Mouse (Mus musculus) cerebellum, adult 8-10 months (tissue): ENCODE results near the gene Ccdc102a.

ENCODE experiments used
- DNase-seq: peaks from one replicate; pipeline ENCODE4 v3.0.0; 2022

The Ccdc102a gene

DNA sequence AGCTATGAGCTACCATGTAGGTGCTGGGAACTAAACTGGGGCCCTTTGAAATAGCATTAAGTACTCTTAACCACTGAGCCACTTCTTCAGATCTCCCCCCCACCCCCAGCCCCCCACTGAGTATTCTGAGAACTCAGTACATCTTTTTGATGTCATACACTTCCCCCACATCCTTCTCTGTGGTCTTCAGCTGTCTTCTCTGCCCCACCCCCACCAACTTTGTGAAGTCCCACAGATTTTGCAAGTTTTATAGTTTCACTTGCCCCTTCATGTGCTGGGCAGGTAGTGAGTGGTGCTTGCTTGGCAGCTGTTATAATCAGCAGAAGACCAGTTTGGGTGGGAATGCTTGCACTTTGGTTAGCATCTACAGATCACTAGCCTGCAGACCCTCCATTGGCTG lies 1.4 kb upstream of the Ccdc102a start:
- DNase-seq = no peak

DNA sequence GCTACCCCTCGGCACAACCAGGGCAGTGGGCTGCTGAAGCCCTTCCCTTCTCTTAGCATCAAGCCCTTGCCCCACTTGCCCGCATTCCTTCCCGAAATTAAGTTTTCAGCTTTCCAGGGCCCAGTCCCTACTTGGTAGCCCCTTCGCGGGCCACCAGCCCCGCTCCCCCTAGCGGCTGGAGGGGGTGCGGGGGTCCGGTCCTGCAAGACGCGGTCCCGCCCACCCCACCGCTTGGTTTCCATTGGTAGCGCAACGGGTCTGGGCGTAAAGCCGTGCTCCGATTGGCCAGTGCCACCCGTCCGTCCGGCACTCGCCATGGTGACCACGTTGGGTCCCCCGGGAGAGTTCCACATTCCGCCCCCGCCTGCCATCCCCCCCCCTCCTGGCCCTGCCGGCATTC lies 546 bp downstream of the Ccdc102a start:
- DNase-seq = peak; percentile 19

DNA sequence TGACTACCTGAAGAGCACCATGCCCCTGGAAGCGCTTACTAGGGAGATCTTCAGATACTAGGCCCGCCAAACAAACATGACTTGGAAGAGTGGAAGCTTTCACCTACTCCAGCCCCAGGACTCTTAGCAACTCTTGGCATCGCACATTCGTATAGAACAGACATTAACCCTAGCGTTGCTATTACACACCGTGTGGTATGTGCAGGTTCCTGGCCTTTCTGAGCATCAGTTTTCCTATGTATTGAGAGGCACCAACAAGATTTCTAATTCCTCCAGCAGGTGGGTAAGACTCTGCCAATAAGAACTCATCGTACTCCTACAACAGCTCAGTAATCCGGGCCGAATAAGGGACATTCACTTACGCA lies 956 bp downstream of the Ccdc102a start:
- DNase-seq = no peak

DNA sequence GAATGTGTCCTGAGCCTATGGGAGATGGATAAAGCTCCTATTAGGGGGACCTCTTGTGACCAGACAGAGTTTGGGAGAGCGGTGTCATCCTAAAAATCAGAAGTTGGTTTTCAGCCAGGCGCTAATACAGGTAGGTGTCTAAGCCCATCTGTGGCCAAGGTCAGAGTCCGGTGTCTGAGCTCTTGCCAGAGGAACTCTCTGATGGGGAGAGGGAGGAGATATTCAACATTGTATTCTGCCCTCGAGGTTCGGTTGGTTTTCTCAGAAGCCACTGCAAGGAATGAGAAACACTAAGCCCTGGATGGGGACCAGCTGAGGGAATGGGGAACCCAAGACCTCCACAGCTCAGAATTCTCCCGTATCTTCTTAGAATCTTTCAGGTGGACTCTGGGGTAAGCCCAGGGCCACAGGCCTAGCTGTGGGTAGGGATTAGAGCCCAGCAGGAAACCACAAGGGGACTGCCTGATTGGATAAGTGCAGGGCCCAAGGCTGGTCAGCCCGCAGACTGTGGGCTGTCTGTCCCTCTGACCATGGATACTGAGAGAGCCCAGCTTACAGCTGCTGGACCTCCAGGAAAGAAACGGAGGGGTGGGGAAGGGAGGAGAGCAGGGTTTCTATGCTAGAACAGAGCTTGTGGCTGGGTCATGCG lies 1.5 kb downstream of the Ccdc102a start:
- DNase-seq = no peak

DNA sequence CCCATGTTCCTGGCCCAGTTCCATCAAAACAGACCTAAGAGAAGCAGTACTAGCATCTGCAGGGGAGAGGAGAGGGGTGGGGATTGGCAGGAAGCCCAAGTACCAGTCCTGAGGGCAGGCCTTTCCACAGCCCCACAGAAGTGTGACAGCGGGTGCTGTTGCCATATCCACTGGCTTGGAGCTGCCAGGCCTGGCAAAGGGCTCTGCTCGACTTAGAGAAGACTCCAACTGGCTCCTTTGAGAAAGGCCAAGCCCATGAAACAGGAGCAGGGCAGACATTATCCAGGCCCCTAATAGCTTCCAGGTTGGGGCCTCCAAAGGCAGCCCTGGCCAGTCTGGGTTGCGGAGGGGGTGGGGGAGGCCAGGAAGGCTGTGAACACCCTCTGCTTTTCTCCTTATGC lies 3.2 kb downstream of the Ccdc102a start:
- DNase-seq = no peak

DNA sequence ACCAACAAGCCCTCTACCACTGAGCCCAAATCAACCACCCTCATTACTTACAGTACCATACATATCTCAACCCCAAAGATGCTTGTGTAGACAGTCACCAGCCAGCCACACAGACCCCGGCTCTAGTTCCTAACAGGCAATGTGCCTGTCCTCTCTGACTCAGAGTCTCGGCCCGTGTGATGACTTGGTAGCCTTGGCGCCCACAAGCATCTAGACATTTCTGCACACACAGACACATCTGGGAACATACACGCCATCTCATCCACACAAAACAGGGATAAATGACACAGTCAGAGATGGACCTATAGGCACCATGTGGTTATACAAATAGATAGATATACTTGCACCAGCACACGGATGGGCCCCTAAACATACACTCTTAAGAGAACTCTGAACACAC lies 3.6 kb downstream of the Ccdc102a start:
- no peak for DNase-seq

DNA sequence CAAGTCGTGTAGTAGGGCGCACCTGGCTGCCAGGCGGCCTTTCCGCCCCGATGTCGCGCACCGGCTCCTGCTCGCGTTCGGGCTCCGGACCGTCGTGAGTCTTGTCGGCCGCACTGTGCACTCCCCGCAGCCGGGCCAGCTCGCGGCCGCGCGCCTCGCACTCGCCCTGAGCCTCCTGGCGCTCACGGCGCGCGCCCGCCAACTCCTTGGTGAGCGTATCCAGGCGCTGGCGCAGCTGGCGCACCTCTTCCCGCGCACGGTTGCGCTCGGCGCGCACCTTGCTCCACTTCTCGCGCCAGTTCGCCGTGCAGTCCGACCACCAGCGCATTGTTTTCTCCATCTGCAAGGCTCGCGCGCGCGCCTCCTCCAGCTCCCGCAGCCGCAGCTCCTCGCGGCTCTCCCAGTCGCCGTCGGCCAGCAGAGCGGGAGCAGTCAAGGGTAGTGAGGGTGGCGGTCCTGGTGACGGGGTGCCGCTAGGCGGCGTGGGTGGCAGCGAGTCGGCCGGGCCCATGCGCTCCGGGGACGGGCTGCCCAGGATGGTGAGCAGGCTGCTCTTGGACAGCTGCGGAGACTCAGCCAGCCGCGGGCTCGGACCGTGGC lies 4.7 kb downstream of the Ccdc102a start:
- peak; percentile 15 for DNase-seq

DNA sequence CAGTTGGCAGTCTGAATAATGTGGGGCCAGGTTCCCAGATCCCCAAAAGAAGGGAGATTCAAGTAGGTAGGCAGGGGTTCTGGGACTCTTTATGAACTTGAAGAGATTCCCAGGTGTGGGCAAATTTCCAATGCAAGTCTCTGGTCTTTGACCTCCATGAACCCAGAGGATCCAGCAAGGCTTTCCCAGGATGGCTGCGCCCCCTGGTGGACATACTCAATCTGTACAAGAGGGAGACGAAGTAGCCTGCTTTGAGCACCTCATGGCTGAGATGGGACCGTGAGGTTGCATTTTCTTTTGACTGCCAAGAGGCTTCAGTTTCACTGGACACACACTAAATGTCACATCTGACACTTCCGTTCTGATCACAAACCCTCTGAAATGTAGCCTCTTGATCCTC lies 9.1 kb downstream of the Ccdc102a start:
- DNase-seq = peak; percentile 65

DNA sequence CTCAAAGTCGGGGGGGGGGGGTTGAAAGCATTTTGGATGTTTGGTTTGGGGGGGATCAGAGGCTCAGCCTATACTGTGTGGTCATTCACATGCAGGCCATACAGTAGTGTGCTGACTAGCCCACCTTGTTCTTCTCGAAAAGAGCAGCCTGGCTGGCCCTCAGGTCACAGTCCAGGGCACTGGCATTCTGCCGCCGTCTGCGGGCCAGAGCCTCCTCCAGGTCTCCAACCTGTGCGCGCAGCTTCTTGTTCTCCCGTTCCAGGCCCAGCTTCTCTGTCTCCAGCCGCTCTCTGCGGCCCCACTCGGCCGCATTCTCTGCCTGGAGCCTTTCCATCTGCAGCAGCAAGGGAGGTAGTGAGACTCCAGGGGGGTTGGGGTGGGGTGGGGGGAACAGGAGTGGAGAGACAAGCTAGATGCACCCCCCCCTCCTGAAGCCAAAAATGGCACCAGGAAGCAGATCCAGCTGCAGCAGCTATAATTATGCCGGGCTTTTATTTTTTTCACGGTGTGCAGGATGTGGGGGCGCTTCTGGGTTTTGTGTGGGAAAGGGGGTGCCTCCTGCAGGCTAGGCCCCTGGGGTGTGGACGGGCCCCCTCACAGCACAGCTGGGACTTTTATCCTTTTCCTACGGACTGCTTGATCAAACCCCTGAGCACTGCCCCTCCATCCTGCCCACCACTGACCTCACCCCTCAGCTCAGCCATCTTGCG lies 10.2 kb downstream of the Ccdc102a start:
- DNase-seq = no peak

DNA sequence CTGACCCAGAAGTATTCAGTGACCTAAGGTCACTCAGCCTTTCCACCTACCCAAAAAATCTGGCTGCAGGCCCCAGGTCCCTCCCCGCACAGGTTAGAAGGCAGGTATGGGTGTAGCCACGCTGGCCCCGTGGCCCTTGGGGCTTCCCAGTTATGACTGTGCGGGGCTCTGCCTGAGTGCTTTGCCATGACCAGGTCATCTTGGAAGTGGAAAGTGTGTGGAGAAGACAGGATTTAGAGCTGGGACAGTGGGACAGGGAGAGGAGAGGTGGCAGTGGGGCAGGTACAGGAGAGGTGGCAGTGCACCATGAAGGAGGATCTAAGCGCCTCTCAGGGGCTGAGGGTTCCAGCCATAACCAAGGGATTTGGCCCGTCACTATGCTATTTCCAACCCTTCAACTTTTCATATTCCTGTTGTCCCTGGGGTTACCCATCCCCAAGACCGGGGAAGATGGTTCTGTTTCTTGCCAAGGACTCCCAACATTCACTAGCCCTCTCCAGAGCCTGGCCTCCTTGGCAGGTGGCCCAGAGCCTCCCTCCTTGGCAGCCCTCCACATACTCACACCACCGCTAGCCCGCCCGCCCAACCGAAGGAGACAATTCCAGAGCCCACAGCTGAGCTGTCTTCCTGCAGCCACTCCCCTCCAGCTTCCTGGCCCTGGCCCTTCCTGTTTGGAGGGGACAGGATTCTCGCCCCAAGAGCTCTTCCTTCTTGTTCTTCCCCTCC lies 13.3 kb downstream of the Ccdc102a start:
- no peak for DNase-seq

DNA sequence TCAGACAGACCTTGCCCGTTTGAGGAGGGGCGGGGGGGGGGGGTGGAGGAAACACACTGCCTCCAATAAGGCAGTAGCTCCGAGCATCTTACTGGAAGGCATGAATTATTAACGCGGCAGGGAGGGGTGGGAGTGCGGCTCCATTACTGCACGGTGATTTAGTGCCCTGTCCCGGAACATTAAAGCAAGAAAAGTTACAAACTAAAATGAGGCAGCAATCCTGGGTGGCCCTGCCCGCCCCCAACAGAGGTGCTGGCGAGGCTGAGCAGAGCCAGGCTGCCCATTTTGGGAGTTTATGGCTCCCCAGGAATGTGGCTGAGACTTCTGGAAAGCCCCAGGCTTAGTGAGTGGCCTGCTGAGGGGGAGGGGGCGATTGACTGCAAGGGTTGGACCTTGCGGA lies 14.2 kb downstream of the Ccdc102a start:
- no peak for DNase-seq

DNA sequence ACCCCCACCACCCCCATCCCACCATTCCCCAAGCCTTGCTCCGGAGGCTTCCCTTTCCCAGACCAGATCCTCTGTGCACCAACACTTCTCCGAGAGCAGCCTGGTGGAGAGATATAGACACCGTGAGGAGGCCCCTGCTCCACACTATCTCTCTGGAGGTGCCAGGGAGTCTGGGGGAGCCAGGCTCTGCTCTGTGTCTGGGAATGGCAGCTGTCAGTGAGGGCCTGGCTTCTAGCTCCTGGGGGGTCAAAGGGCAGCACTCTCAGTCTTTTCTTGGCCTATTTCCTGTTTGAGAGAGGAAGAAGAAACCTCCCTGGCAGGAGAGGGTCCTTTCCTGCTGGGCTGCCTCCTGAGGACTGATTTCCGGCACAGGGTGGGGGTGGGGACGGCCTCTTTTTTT lies 16.9 kb downstream of the Ccdc102a start:
- DNase-seq = no peak

DNA sequence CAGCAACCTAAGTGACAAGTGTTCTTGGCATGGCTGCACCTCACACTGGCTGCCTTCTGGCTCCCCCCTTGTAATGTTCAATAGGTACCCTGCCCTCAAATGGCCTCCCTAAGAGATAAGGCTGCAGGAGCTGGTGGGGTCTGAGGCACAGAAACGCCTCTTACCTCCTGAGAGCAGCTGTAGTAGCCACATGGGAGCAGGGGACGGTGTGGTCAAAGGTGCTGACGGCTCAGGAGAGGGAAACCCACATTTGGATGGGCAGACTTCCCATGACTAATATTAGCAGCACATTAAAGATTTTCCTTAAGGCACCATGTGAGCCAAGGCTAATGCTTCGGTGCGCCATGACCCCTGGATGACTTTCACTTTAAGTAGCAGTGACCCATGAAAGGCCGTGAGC lies 17.3 kb downstream of the Ccdc102a start:
- no peak for DNase-seq

DNA sequence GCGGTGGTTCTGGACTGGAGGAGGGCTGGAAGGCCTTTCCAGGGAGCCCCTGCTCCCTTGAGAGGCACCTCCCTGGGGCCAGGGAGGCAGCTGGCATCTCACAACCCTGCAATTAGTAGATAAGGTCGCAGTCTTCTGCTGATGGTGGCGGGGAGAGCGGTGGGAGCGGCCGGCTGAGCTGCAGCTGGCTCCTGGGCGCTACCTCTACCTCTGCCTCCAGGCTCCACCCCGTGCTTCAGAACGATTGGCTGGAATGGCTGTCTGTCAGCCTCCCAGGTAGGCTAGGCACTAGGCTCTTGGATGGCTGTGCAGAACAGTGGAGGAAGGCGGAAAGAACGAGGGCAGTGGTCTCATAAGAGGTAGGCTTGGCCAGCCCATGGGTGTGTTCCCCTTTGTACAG lies 18.6 kb downstream of the Ccdc102a start:
- no peak for DNase-seq

DNA sequence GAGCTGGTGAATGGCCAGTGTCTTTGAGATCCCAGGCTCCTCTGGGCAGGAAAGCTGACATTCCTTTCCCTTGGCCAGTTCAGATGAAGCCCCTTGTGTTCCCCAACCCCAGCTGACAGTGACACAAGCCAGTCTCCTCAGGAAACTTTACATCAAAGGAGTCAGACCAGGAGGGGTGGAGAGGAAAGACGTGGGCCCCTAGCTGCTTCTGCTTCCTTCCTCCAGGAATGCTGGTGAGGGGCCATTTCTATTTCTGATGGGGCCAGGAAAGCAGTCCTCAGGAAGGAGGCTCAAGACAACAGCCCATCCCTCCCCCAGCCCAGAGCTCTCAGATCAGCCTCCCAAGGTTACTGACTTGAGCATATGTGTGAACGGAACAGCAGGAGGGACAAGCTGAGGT lies 25.0 kb downstream of the Ccdc102a start:
- DNase-seq = no peak

DNA sequence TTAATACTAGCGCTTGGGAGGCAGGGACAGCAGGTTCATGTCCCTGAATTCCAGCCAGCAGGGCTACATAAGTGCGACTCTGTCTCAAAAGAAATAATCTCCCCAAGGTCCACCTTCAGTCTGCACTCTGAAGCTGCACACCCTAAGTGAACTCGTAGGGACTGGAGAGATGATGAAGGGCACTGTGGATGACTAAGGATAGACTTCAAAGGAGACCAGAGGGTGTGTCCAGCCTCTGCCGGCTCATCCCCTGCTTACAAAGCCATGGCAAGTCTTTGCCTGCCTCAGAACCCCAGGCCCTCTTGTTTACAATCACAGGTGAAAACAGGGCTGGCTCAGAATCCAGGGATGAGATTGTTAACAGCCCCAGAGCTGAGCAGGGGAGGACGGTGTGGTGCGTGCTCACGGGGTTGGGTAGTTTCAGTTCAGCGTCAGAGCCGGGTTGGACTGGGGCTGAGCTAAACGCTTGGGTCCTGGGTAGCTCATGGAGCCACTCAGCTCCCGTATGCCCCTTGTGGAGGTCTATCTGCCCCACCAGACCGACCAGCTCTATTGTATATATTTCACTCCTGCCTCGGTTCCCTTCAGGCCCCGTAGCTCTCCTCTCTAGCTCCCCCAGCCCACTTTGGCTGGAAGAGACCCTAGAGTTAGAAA lies 29.4 kb downstream of the Ccdc102a start:
- DNase-seq = no peak

DNA sequence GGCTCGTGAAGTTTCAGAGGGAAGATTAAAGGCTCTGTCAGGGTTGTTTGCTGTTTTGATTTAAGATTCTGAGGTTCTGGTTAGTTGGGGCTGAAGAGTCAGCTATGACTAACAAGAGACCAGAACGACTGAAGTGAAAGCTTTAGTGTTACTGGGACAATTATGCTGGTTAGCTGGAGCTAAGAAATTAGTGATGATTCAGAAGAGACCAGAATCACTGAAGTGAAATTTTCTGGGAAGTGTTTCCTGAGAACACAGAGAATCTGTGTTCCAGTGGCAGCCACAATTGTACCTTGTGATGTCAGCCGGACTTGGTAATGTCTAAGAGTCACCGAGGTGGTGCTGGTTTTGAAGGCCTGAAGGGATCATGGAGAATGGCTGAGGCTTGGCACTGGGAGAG lies 37.2 kb downstream of the Ccdc102a start:
- no peak for DNase-seq

DNA sequence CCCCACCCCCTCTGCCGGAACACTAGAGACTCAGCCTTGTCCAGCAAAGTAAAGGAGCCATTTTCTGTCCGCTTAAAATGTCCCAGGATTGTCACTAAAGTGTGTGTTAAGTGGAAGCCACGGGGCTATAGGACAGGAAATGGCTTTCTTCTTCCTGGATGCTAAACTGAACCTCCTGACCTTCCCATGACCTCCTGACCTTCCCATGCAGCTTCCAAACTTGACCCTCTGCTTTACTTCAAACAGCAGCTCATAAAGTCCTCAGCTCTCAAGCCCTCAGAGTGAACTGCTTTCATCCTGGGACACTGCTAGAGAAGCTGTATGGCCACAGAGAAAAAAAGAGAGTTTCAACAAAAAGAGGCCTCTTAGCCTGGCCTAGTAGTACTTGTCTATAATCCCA lies 41.1 kb downstream of the Ccdc102a start:
- no peak for DNase-seq

DNA sequence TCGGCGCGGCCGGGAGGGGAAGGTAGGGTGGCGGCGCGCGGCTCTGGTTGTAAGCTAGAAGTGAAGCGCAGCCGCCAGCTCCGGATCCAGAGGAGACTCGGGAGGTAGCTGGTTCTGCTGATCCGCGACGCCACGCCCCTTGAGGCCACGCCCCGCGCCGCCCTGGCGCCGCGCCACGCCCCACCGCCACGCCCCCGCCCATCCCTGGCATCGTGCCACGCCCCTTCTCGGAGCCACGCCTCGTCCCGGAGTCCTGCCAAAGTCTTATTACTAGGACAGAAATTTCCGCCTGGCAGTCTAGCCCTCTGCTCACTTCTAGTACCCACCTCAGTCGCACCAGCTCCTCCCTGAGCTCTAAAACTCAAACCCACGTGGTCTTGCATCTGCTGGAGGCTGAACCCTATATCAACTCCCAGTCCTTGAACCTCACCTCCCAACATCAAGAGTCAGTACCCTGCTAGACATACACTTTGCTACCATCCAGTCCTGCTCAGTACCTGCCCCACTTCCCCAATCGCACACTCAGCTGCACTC lies 41.6 kb downstream of the Ccdc102a start, which contains the start of gene Dok4:
TSS of gene Dok4 (minus strand) at position 134 of the 534 bp plus-strand sequence.
- peak; percentile 63 for DNase-seq

DNA sequence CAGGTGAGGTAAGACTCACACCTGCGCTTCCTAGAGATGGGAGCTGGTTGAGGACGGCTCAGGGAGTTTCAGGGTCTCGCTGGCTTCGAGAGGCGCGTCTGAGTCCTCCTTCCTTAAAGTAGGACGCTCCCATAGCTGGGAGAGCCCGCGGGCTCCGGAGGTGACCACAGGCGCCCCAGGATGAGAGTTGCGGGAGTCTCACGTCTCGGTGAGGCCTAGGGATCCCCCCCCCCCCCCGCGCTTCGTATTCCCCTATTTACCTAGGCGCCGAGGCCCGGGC lies 42.1 kb downstream of the Ccdc102a start:
- DNase-seq = no peak

DNA sequence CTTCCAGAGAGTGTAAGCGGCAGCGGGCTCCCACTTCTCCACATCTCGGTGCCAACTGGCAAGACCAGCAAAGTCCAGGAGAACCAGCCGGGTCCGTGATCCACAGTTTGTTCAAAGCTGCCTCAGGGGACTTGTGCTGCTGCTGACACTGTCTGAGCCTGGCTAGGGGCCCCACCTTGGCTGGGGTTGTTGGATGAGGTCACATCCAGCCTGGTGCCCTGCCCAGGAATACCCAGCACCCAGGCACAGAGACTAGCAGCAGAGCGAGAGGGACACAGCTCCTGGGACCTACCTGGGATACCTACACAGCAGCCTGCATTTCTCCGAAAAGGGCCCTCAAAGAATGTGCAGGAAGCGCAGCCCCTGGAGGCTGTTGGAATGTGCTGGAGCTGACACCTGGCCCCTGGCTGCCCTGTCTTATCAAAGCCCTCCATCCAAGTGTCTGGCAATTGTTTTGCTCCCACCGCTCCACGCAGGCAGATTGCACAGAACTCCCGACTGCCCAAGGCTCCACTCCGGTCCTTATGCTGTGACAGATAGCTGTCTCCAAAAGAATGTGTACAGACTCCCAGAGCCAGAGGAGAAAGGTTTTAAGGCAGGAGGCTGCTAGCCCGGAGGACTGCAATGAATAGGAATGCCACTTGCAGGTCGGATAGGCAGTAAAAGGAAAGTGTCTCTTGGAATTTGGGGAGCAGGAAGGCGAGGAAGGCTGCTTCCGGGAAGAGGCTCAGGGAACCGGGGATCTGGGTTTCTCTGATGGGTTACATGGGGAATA lies 42.6 kb downstream of the Ccdc102a start:
- no peak for DNase-seq

DNA sequence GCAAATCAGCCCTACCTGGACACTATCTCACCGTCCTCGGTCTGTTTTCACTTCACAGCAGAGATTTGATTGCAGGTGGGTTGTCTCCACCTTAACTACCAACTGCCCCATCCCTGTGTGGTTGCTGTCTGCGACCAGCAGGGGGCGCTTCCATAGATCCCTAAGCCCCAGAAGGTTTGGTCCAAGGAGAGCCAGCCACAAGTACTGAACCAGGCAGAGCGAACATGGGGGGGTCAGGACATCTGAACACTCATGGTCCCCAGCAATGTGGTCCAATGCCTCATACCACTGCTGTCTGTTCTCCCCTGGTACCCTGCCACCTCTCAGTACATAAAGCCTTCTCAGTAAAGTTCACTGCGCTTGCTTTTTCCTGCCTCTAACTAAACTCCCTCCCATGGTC lies 43.5 kb downstream of the Ccdc102a start:
- DNase-seq = peak; percentile 56
